Mouse (Mus musculus): ENCODE data around the gene Ruvbl1.

The Ruvbl1 gene

GRCm38 (mm10) chr6:88465181-88465920, at the start of gene Ruvbl1:
Gene Ruvbl1 (plus strand): TSS chr6:88465409.
- ATAC-seq (ENCODE audit: low TSS enrichment), result peak; percentile 100

- no peak for ATAC-seq (ENCODE audit: low TSS enrichment)
Measured at GRCm38 (mm10) chr6:88416130-88416758, 49.0 kb upstream of the Ruvbl1 start.

- ATAC-seq (ENCODE audit: low TSS enrichment), result no peak
Measured at GRCm38 (mm10) chr6:88431202-88431601, 34.0 kb upstream of the Ruvbl1 start.

GRCm38 (mm10) chr6:88435609-88436008, 29.6 kb upstream of the Ruvbl1 start:
- ATAC-seq (ENCODE audit: low TSS enrichment), result no peak

- peak; percentile 69; the same call in 1 of the 2 replicates for ATAC-seq (ENCODE audit: low TSS enrichment)
Measured at GRCm38 (mm10) chr6:88439056-88439455, 26.2 kb upstream of the Ruvbl1 start.

GRCm38 (mm10) chr6:88442551-88442950, 22.7 kb upstream of the Ruvbl1 start:
- no peak for ATAC-seq (ENCODE audit: low TSS enrichment)

GRCm38 (mm10) chr6:88443446-88443845, 21.8 kb upstream of the Ruvbl1 start:
- ATAC-seq (ENCODE audit: low TSS enrichment), result no peak

GRCm38 (mm10) chr6:88444076-88444750, 21.0 kb upstream of the Ruvbl1 start:
- ATAC-seq (ENCODE audit: low TSS enrichment), result no peak

GRCm38 (mm10) chr6:88445661-88446060, 19.5 kb upstream of the Ruvbl1 start:
- ATAC-seq (ENCODE audit: low TSS enrichment), result no peak

- ATAC-seq (ENCODE audit: low TSS enrichment), result peak; percentile 99
Measured at GRCm38 (mm10) chr6:88446063-88447002, 18.9 kb upstream of the Ruvbl1 start, which contains the start of gene Eefsec. Gene Eefsec (minus strand): TSS chr6:88446539.

GRCm38 (mm10) chr6:88447454-88447853, 17.8 kb upstream of the Ruvbl1 start:
- ATAC-seq (ENCODE audit: low TSS enrichment), result no peak

GRCm38 (mm10) chr6:88454545-88454944, 10.7 kb upstream of the Ruvbl1 start:
- no peak for ATAC-seq (ENCODE audit: low TSS enrichment)

GRCm38 (mm10) chr6:88469878-88470277, 4.7 kb downstream of the Ruvbl1 start:
- ATAC-seq (ENCODE audit: low TSS enrichment), result no peak

GRCm38 (mm10) chr6:88480421-88480820, 15.2 kb downstream of the Ruvbl1 start:
- ATAC-seq (ENCODE audit: low TSS enrichment), result no peak

- ATAC-seq (ENCODE audit: low TSS enrichment), result no peak
Measured at GRCm38 (mm10) chr6:88483111-88483510, 17.9 kb downstream of the Ruvbl1 start.

GRCm38 (mm10) chr6:88483913-88484312, 18.7 kb downstream of the Ruvbl1 start:
- no peak for ATAC-seq (ENCODE audit: low TSS enrichment)

GRCm38 (mm10) chr6:88485378-88485777, 20.2 kb downstream of the Ruvbl1 start:
- no peak for ATAC-seq (ENCODE audit: low TSS enrichment)

GRCm38 (mm10) chr6:88486893-88487292, 21.7 kb downstream of the Ruvbl1 start:
- 0 out of 2 replicates have a peak, but pooled peaks have one; percentile 12 for ATAC-seq (ENCODE audit: low TSS enrichment)

GRCm38 (mm10) chr6:88489026-88489425, 23.8 kb downstream of the Ruvbl1 start:
- peak; percentile 76 for ATAC-seq (ENCODE audit: low TSS enrichment)

- ATAC-seq (ENCODE audit: low TSS enrichment), result no peak
Measured at GRCm38 (mm10) chr6:88489834-88490233, 24.6 kb downstream of the Ruvbl1 start.

- no peak for ATAC-seq (ENCODE audit: low TSS enrichment)
Measured at GRCm38 (mm10) chr6:88490629-88491354, 25.6 kb downstream of the Ruvbl1 start.
